Mouse (Mus musculus) heart, embryonic 13.5 days (tissue): ENCODE results near the gene Cage1. TPM values are rescaled to one million over a fixed set of nuclear protein-coding genes. Genes with fewer than 3 reads are reported as not detected.

Experiments used
- ATAC-seq: fragments of 200-750 bp; cut with Nextera tagmentation; 2 replicates; pipeline ENCODE4 v1.8.0; 2017; ENCODE audit warnings: moderate TSS enrichment; ENCODE audit not compliant: insufficient number of reproducible peaks, low FRiP score, low TSS enrichment; ENCODE audit errors: extremely low read depth
- H3K27ac ChIP-seq: fragments of 300-500 bp; sonication (generic); replicated peaks from 2 replicates; pipeline ENCODE4 v1.5.1; 2015; ENCODE audit warnings: moderate library complexity, mild to moderate bottlenecking, inconsistent platforms
- H3K27me3 ChIP-seq: fragments of 300-500 bp; sonication (generic); replicated peaks from 2 replicates; pipeline ENCODE4 v1.6.1; 2015; ENCODE audit warnings: mild to moderate bottlenecking, inconsistent platforms
- H3K36me3 ChIP-seq: fragments of 300-500 bp; sonication (generic); 2 replicates; pipeline ENCODE4 v1.6.1; 2015; ENCODE audit warnings: mild to moderate bottlenecking, inconsistent platforms
- H3K4me1 ChIP-seq: fragments of 300-500 bp; sonication (generic); 2 replicates; pipeline ENCODE4 v1.6.1; 2015; ENCODE audit warnings: inconsistent platforms
- H3K4me2 ChIP-seq: fragments of 300-500 bp; sonication (generic); 2 replicates; pipeline ENCODE4 v1.6.1; 2015; ENCODE audit warnings: inconsistent platforms, mild to moderate bottlenecking, moderate library complexity
- H3K4me3 ChIP-seq: fragments of 300-500 bp; sonication (generic); 2 replicates; pipeline ENCODE4 v1.5.1; 2015; ENCODE audit warnings: moderate library complexity, mild to moderate bottlenecking, inconsistent platforms
- H3K9ac ChIP-seq: fragments of 300-500 bp; sonication (generic); 2 replicates; pipeline ENCODE4 v1.6.1; 2015; ENCODE audit warnings: inconsistent platforms, mild to moderate bottlenecking, moderate library complexity
- H3K9me3 ChIP-seq: fragments of 300-500 bp; sonication (generic); 2 replicates; pipeline ENCODE4 v1.6.1; 2016; ENCODE audit warnings: inconsistent platforms
- WGBS: fragments of 180-500 bp; shearing (Covaris S2); methylation state at CpG from one replicate; pipeline ENCODE4 v1.1.7; 2015; ENCODE audit warnings: mixed read lengths; 5-methylcytosine and 5-hydroxymethylcytosine counted together
- microRNA-seq: library from miRNA; unstranded; fragments of <30 nt; microRNA quantifications from one replicate; pipeline ENCODE4, GENCODE M21; 2016
- polyA plus RNA-seq: library from polyadenylated mRNA; unstranded; fragments of >200 nt; fragmentation: Nextera tagmentation; extraction: Ambion mirVana; gene quantifications from 2 replicates; pipeline ENCODE4 v1.2.1, GENCODE M21; 2015

Gene Cage1
- polyA plus RNA-seq, 1 experiment from 2014 or later, result 1.2 TPM

DNA sequence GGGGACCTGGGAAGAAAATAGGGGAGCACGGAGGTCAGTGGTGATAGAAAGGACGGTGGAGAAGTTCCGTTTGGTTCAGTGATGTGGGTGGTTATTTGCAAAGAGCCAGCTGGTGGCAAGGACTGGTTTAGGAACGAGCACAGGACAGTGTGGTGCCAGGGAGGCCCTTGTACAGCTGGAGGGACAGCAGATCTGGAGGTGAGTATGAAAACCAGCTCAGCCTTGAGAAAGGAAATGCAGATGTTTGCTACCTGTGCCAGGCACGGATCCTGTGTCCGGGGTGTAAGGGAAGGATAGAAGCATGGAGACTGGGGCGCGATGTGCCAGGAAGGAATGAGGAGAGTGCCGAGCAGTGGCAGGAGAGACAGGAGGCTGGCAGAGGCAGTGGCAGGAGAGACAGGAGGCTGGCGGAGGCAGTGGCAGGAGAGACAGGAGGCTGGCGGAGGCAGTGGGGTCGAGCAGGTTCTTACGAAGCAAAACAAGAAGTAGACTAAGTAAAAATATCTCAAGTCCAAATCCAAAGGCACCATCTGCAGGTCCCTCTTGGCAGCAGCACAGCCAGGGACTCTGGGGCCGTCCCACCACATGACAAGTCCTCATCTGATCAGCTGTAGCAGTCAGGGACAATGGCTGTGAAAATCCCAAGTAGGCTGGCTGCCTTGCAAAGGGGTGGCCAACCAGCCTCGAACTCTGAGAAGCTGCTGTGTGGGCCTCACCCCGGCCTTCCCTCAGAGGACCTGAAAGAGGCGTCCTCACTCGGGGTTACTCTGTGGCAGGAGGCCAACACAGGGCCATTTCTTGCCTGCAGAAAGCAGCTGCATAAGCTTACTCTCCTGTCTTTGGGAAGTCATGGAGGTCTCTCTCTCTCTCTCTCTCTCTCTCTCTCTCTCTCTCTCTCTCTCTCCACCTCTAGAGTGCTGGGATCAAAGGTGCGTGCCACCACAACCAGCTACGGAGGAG, 72.5 kb downstream of the Cage1 start:
- no peak for ATAC-seq
- no peak overlapping the region for H3K27ac ChIP-seq
- H3K9ac ChIP-seq, result peak overlapping the region; percentile 79
- 42% methylated on average over 20 of the region's 20 CpGs for WGBS
- no peaks in the 10 kb centered on the region for H3K27me3 ChIP-seq
- no peaks in the 10 kb centered on the region for H3K9me3 ChIP-seq
- H3K4me2 ChIP-seq, result peak overlapping the region; percentile 73
- peaks cover 39% of the 10 kb centered on the region for H3K4me1 ChIP-seq
- peak overlapping the region; percentile 54 for H3K4me3 ChIP-seq
- H3K36me3 ChIP-seq, result no peaks in the 10 kb centered on the region

DNA sequence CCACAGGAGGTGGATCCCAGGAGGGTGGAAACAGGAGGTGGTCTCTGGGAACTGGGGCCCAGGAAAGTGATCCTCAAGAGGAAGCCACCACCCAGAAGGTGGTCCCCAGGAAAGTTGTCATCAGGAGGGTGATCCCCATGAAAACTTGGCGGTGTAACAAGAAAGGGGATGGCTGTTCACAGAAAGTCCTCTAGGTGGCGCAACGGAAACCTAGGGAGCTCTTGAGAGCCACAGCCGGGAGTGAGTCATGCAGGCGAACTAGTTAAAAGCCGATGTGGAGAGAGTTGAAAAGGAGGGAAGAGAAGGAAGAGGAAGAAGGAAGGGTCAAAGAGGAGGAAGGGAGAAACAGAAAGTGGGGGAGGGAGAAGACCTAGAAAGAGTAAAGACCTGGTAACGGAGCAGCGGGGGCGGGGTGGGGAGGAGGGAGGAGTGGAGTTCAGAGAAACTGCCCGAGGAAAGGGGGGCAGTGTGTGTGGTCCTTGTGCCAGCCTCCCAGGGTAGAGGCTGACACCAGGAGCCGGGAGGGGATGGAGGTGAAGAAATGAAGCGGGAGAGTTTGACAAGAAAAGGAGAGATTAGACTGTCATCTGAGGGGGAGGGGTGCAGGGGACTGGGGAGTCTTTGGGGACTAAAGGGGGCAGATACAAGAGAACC, 73.4 kb downstream of the Cage1 start:
- H3K27me3 ChIP-seq, result no peaks in the 10 kb centered on the region
- ATAC-seq, result no peak
- H3K4me3 ChIP-seq, result peak overlapping the region; percentile 54
- peak overlapping the region; percentile 20; the same call in 1 of the 2 replicates for H3K27ac ChIP-seq
- H3K4me1 ChIP-seq, result peaks cover 39% of the 10 kb centered on the region
- 2% methylated on average over 12 of the region's 12 CpGs for WGBS
- H3K9ac ChIP-seq, result peak overlapping the region; percentile 79
- H3K9me3 ChIP-seq, result peaks cover 6% of the 10 kb centered on the region; the same call in 1 of the 2 replicates
- H3K36me3 ChIP-seq, result no peaks in the 10 kb centered on the region
- H3K4me2 ChIP-seq, result peak overlapping the region; percentile 73

DNA sequence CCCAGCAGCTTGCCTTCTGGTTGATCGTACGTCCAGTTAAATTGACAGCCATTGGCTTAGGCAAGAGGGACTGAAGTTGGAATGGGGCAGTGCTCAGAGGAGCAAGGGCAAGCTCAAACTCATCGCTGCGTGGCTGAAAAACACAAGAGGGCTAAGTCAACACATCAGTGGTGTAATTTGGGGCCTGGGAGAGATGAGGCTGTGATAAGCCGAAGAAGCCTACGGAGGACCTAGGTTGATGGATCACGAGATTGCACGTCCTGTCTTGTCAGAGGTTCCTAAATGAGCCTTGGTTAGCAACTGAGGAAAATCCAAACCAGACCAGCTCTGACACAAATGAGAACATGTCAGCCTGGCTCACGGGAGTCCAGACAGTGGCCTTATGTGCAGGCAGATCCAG, 74.3 kb downstream of the Cage1 start:
- no peak overlapping the region for H3K9ac ChIP-seq
- no peak for ATAC-seq
- 77% methylated on average over 9 of the region's 9 CpGs for WGBS
- peaks cover 37% of the 10 kb centered on the region for H3K4me1 ChIP-seq
- H3K27ac ChIP-seq, result no peak overlapping the region
- no peak overlapping the region for H3K4me2 ChIP-seq
- H3K9me3 ChIP-seq, result peaks cover 6% of the 10 kb centered on the region; the same call in 1 of the 2 replicates
- H3K4me3 ChIP-seq, result no peak overlapping the region
- no peaks in the 10 kb centered on the region for H3K27me3 ChIP-seq
- H3K36me3 ChIP-seq, result no peaks in the 10 kb centered on the region

- Histone ChIP-seq H3K4me1 (peaks cover 14% of the 10 kb centered on the region), H3K36me3 (no peaks in the 10 kb centered on the region), H3K4me2 (no peak overlapping the region), H3K27me3 (no peaks in the 10 kb centered on the region), H3K9ac (no peak overlapping the region), H3K9me3 (peaks cover 6% of the 10 kb centered on the region; the same call in 1 of the 2 replicates), H3K4me3 (no peak overlapping the region), H3K27ac (no peak overlapping the region)
- WGBS, result 81% methylated on average over 7 of the region's 7 CpGs
- no peak for ATAC-seq
These were observed 76.9 kb downstream of the Cage1 start for GRCm38 (mm10) chr13:37959936-37960335.

- H3K4me1 ChIP-seq, result peaks cover 8% of the 10 kb centered on the region
- no peak overlapping the region for H3K4me2 ChIP-seq
- H3K9me3 ChIP-seq, result peaks cover 6% of the 10 kb centered on the region; the same call in 1 of the 2 replicates
- no peak for ATAC-seq
- WGBS, result 70% methylated on average over 15 of the region's 15 CpGs
- H3K9ac ChIP-seq, result no peak overlapping the region
- no peaks in the 10 kb centered on the region for H3K27me3 ChIP-seq
- H3K27ac ChIP-seq, result no peak overlapping the region
- H3K4me3 ChIP-seq, result no peak overlapping the region
- no peaks in the 10 kb centered on the region for H3K36me3 ChIP-seq
These were observed 77.5 kb downstream of the Cage1 start for GRCm38 (mm10) chr13:37959239-37959907.

DNA sequence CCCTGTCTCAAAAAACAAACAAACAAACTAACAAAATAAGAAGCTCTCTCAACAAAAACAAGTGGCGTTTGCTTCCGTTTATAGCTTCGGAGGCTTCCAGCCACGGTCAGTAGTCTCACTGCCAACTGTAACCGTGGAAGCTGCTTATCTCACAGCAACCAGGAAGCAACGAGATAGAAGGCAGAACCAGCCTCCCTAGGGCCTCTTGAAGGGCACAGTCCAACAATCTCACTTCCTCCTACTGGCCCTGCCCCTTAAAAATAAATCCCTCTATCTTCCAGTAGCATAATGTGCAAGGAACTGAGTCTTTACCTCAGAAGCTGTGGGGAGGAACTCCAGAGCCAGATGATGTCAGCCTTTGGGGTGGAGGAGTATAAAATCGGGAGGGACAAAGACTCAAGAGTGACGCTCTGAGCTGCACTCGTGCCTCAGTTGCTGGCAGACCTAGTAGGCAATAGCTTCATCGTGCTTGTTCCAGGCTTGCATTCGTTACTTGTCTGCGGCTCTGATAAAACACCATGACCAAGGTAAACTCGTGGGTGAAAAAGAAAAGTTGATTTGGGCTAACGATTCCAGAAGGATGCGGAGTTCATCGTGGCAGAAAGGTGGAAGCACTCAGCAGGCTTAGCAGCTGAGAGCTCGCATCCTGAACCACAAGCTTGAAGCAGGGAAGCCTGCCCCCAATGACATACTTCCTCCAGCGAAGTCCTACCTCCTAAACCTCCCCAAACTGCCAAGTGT, 78.2 kb downstream of the Cage1 start:
- peaks cover under 1% of the 10 kb centered on the region for H3K4me1 ChIP-seq
- H3K4me2 ChIP-seq, result no peak overlapping the region
- H3K4me3 ChIP-seq, result no peak overlapping the region
- no peak for ATAC-seq
- 70% methylated on average over 18 of the region's 18 CpGs for whole genome bisulfite sequencing
- H3K36me3 ChIP-seq, result no peaks in the 10 kb centered on the region
- H3K27me3 ChIP-seq, result no peaks in the 10 kb centered on the region
- peaks cover 6% of the 10 kb centered on the region; the same call in 1 of the 2 replicates for H3K9me3 ChIP-seq
- H3K9ac ChIP-seq, result no peak overlapping the region
- H3K27ac ChIP-seq, result no peak overlapping the region

Small RNA genes lying within 50 kb of the gene (microRNA-seq; reads per million reads assigned to microRNA genes)
- not detected for gene Gm27387

Other genes starting within 250 kb of the Cage1 start
- gene Ssr1, start 42.9 kb downstream of the Cage1 start, polyA plus RNA-seq, result 89.0 and 97.0 TPM in 2 replicates
- gene Riok1, start 74 bp downstream of the Cage1 start, polyA plus RNA-seq, result 27.5 and 30.4 TPM in 2 replicates
- gene Dsp, start 114.2 kb upstream of the Cage1 start, polyA plus RNA-seq, result 29.9 and 31.9 TPM in 2 replicates
- 20.0 and 25.4 TPM in 2 replicates for gene Snrnp48, start 167.9 kb upstream of the Cage1 start, polyA plus RNA-seq